Mouse (Mus musculus) brown adipose tissue, adult 24 weeks (tissue): ENCODE results near the gene Hdac7. TPM values are rescaled to one million over a fixed set of nuclear protein-coding genes. Genes with fewer than 3 reads are reported as not detected.

Source experiments
- H3K27ac ChIP-seq: fragments of 200-500 bp; replicated peaks from 2 replicates; pipeline ENCODE4 v1.5.1; 2012; ENCODE audit warnings: low read depth, mild to moderate bottlenecking, low read length
- H3K4me1 ChIP-seq: fragments of 200-500 bp; 2 replicates; pipeline ENCODE4 v1.6.1; 2012; ENCODE audit warnings: low read length, mixed read lengths; ENCODE audit not compliant: control insufficient read depth, insufficient read depth, insufficient read length
- H3K4me3 ChIP-seq: fragments of 200-500 bp; 2 replicates; pipeline ENCODE4 v1.5.1; 2012; ENCODE audit warnings: low read depth, mild to moderate bottlenecking, low read length, moderate library complexity; ENCODE audit not compliant: insufficient read depth
- polyA plus RNA-seq: library from polyadenylated mRNA; stranded (reverse); fragments of >200 nt; gene quantifications from 2 replicates; pipeline ENCODE4 v1.2.4, GENCODE M21; 2012; ENCODE audit not compliant: missing spikeins, insufficient read depth, insufficient read length

Gene Hdac7
- polyA plus RNA-seq, 1 experiment, result 10.2 TPM

DNA sequence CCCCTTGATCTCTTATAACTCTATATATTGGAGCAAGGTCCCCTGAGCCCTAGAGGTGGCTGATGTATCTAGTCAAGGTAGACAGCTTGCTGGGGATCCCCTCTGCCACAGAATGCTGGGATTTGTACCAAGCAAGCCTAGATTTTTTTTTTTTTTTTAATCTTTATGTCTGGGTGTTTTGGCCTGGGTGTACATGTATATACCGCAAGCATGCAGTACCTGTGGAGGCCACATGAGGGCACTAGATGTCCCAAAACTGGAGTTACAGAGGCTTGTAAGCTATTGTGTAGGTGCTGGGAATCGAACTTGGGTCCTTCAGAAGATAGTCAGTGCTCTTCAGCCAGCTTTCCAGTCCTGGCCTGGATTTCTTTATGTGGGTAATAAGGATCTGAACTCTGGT, 21.7 kb upstream of the Hdac7 start:
- Histone ChIP-seq H3K4me3 (no peak overlapping the region), H3K27ac (no peak overlapping the region), H3K4me1 (peaks cover 2% of the 10 kb centered on the region; the same call in 1 of the 2 replicates)

DNA sequence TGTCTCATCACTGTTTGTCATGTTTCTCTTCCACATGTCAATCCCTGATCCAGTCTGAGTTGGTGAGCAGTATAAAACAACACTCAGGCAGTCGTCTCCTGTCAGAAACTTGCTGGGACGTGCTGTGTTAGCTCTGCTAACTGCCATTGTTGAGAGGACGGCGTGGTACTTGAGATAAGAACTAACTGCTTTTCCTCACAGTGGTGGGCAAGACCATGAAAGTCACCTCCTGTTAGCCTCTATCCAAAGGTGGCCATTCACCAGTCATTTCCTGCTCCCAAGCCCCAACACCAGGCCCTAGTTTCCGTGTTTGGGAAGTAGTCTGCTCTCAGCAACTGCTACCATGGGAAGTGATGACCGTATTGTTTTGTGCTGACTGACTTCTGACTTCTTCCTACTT, 20.9 kb upstream of the Hdac7 start:
- no peak overlapping the region for H3K4me3 ChIP-seq
- 0 out of 2 replicates have a peak overlapping the region, but pooled peaks have one; percentile 8 for H3K27ac ChIP-seq
- no peaks in the 10 kb centered on the region for H3K4me1 ChIP-seq

GRCm38 (mm10) chr15:97864361-97865045, 20.2 kb upstream of the Hdac7 start:
- H3K4me1 ChIP-seq, result no peaks in the 10 kb centered on the region
- H3K27ac ChIP-seq, result no peak overlapping the region
- H3K4me3 ChIP-seq, result no peak overlapping the region

DNA sequence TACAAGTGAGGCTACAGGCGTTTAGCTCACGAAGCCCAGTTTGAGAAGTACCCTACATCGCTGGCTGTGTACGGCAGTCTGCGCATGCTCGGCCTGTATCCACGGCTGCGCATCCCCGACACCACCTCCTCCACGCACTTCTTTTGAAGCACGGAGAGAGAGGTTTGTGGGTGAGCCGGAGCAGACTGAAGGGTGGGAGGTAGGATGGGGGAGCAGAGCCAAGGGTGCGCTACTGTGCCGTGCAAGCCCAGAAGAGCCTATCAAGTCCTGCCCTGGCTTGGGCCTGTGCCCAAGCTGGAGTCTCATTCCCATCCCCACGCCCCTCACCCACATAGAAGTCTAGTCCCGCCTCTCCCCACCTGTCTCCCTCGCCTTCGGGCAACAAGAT, 19.2 kb upstream of the Hdac7 start:
- H3K4me3 ChIP-seq, result no peak overlapping the region

GRCm38 (mm10) chr15:97862881-97863493, 18.7 kb upstream of the Hdac7 start:
- Histone ChIP-seq H3K27ac (no peak overlapping the region), H3K4me3 (no peak overlapping the region), H3K4me1 (no peaks in the 10 kb centered on the region)

More for the DNA sequence above, 19.2 kb upstream of the Hdac7 start:
- Histone ChIP-seq H3K27ac (no peak overlapping the region), H3K4me1 (no peaks in the 10 kb centered on the region)

GRCm38 (mm10) chr15:97860353-97860752, 16.1 kb upstream of the Hdac7 start:
- no peak overlapping the region for H3K27ac ChIP-seq
- no peak overlapping the region for H3K4me3 ChIP-seq
- H3K4me1 ChIP-seq, result no peaks in the 10 kb centered on the region

- no peak overlapping the region for H3K27ac ChIP-seq
- no peak overlapping the region for H3K4me3 ChIP-seq
- H3K4me1 ChIP-seq, result no peaks in the 10 kb centered on the region
These were observed 14.1 kb upstream of the Hdac7 start for GRCm38 (mm10) chr15:97858431-97858830.

GRCm38 (mm10) chr15:97854551-97854950, 10.2 kb upstream of the Hdac7 start:
- H3K27ac ChIP-seq, result no peak overlapping the region
- no peak overlapping the region for H3K4me3 ChIP-seq
- H3K4me1 ChIP-seq, result no peaks in the 10 kb centered on the region

- no peaks in the 10 kb centered on the region for H3K4me1 ChIP-seq
These were observed 9.8 kb upstream of the Hdac7 start for GRCm38 (mm10) chr15:97854059-97854458.

DNA sequence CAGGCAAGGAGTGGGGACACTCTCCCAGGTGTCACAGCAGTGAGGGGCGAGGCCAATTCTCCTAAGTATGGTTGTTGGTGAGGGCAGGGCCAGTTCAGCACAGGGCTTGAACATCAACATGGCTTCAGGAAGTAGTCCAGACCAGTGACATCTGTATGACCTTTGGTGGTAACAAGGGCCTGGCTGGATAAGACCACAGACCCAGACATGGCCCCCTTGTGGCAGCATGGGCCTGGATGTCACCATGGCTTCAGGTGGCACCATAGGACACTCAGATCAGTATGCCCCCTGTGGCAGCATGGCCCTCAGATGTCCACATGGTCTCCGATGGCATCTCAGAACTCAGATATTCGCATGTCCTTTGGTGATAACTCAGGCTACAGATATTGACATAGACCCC, 8.0 kb upstream of the Hdac7 start:
- Histone ChIP-seq H3K4me1 (no peaks in the 10 kb centered on the region), H3K4me3 (no peak overlapping the region), H3K27ac (no peak overlapping the region)

More at GRCm38 (mm10) chr15:97854059-97854458, 9.8 kb upstream of the Hdac7 start:
- Histone ChIP-seq H3K27ac (no peak overlapping the region), H3K4me3 (no peak overlapping the region)

DNA sequence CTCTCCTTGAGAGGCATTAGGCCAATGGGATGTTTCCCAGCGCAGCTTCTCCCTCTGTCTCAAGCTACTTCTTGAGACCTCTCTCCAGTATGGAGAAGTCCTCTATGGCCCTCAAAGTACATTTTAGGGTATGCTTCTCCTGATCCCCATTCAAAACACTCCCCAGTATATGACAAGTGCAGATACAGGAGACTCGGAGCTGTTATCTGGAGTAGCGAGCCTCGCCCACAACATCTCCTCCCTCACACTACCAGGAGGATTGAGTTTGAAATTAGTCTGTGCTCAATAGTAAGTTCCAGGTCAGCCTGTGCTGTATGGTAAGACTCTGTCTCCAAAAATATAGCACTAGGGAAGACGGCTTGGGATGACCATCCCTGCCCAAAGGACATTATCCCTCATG, 6.7 kb upstream of the Hdac7 start:
- Histone ChIP-seq H3K4me3 (no peak overlapping the region), H3K4me1 (no peaks in the 10 kb centered on the region), H3K27ac (no peak overlapping the region)

DNA sequence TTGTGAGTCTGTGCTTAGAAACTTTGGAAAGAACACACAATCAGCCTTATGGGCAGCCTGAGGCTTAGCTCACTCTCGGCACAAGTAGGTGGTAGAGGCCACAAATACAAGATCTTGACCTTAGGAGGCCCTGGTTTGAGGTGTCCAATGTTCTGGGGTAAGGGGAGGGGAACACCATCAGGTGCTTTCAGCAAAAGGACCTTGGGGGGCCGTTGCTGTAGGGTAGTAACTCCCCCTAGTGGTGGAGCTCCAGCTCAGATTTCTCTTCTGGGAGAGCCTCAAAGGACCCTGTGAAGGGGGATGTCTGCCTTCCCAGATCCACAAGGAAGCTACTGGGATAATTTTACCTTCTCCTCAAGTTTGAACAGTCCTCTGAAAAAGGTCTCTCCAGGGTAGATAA, 6.1 kb upstream of the Hdac7 start:
- no peaks in the 10 kb centered on the region for H3K4me1 ChIP-seq
- H3K27ac ChIP-seq, result no peak overlapping the region
- no peak overlapping the region for H3K4me3 ChIP-seq

DNA sequence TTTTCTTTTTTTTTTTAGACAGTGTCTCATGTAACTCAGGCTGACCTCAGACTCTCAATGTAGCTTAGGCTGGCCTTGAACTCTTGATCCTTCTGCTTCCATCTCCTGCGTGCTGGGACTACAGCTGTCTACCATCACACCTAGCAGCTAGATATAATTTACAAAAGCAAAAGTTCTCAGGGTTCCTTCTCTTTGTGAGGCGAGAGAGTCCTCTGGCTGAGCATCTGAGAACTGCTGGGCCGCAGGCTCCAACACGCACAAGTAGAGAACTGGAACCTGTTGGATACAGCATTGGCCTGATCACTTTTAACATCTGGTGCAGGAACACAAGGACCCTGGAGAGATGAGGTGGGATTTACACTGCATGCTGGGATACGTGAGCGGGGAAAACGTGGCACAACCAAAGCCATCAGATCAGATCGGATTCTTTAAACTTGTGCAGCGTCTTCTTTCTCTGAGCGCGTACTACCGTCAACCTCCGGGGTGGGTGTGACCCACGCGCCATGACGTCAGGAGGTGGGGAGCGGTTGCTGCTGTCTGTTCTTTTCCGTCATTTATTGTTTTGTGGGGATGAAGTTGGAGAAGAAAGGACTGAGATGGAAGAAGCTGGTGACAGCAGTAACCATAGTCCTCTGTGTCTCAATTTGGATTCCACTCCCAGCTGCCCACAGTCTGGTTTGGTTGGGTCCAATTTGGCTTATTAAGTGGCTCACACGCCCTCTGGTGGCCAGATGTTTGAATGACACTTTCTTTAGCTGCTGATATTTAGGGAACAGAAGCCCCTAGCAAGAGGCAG, 5.0 kb upstream of the Hdac7 start:
- no peaks in the 10 kb centered on the region for H3K4me1 ChIP-seq
- peak overlapping the region; percentile 51 for H3K4me3 ChIP-seq
- no peak overlapping the region for H3K27ac ChIP-seq

GRCm38 (mm10) chr15:97847866-97848265, 3.6 kb upstream of the Hdac7 start:
- H3K27ac ChIP-seq, result no peak overlapping the region
- H3K4me1 ChIP-seq, result no peaks in the 10 kb centered on the region
- no peak overlapping the region for H3K4me3 ChIP-seq

DNA sequence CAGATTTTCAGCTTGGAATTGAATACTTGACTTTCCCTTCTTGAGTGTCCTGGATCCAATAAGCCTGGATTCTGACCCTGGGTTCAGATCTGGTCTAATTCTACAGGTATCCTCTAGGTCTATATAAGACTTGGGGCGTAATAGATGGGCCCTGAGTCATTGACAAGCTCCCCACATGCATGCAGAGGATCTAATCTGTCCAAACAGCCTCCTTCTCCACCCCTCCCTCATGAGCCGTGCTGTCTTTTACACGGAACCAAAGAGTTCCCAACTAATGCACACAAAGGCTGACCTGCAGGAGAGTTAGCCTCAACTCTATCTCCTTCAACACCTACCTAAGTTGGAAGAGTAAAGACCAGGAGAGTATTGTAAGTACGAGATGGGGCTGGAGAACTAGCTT, 3.0 kb upstream of the Hdac7 start:
- Histone ChIP-seq H3K27ac (no peak overlapping the region), H3K4me3 (no peak overlapping the region), H3K4me1 (no peaks in the 10 kb centered on the region)
